Mouse (Mus musculus): ENCODE data around the gene 0610040J01Rik. TPM values are rescaled to one million over a fixed set of nuclear protein-coding genes. Genes with fewer than 3 reads are reported as not detected.

Gene 0610040J01Rik
- polyA plus RNA-seq, 1 experiment: 1.2 TPM

DNA sequence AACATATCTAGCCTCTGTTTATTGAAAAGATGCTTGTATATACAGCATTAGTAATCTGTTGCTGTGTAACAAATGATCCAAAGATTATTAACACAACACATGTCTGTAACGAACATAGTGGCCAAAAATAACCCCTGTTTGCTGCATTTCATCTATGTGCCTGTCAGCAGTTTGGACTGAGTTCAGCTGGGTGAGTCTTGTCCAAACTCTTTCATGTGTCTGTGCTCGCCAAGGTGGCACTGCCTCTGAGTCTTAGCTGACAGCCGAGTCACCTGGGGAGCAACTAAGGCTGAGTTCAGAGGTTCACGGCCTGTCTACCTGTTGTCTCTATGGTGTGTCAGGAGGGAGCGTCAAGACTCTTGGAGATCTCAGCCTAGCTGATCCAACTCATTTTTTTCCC is 5.1 kb downstream of the 0610040J01Rik start:
- Histone ChIP-seq H3K4me3 (replicated peaks) (no peak overlapping the region), H3K36me3 (replicated peaks; ENCODE audit: low read length) (no peaks in the 10 kb centered on the region), H3K4me1 (peaks cover 3% of the 10 kb centered on the region), H3K27me3 (replicated peaks) (peaks cover 20% of the 10 kb centered on the region), H3K9me3 (peaks cover 1% of the 10 kb centered on the region; the same call in 1 of the 2 replicates)
- TF ChIP-seq GATA1 (IDR thresholded peaks at IDR 0.05; ENCODE audit: borderline replicate concordance, low read length) (no peak), FLI1 (IDR thresholded peaks at IDR 0.05; ENCODE audit: low read length) (no peak)

GRCm38 (mm10) chr5:63818975-63819374 is 6.8 kb downstream of the 0610040J01Rik start:
- H3K4me1 ChIP-seq: no peaks in the 10 kb centered on the region
- TF ChIP-seq FLI1 (IDR thresholded peaks at IDR 0.05; ENCODE audit: low read length) (no peak), GATA1 (IDR thresholded peaks at IDR 0.05; ENCODE audit: borderline replicate concordance, low read length) (no peak)
- no peak overlapping the region for H3K4me3 ChIP-seq (replicated peaks)
- no peaks in the 10 kb centered on the region for H3K36me3 ChIP-seq (replicated peaks; ENCODE audit: low read length)
- H3K9me3 ChIP-seq: no peaks in the 10 kb centered on the region
- peaks cover 6% of the 10 kb centered on the region for H3K27me3 ChIP-seq (replicated peaks)

DNA sequence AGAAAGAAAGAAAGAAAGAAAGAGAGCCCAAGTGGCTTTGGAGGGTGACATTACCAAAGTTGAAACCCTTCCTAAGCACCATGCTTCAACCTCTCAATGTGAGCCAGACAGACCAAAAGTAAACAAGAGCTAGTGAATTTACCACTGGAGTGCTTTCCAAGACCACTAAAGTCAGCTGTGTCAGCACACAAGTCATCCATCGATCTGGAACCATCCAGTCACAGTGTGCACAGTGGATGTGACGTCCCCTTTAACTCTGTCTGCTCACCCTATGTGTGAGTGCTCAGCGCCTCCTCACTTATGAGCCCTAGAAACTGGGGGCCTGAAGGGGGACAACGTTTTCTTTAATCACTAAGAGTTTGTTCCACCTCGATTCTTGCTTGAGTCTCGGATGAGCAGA is 7.4 kb downstream of the 0610040J01Rik start:
- Histone ChIP-seq H3K4me3 (replicated peaks) (no peak overlapping the region), H3K36me3 (replicated peaks; ENCODE audit: low read length) (no peaks in the 10 kb centered on the region)
- TF ChIP-seq GATA1 (IDR thresholded peaks at IDR 0.05; ENCODE audit: borderline replicate concordance, low read length) (no peak), FLI1 (IDR thresholded peaks at IDR 0.05; ENCODE audit: low read length) (no peak)

DNA sequence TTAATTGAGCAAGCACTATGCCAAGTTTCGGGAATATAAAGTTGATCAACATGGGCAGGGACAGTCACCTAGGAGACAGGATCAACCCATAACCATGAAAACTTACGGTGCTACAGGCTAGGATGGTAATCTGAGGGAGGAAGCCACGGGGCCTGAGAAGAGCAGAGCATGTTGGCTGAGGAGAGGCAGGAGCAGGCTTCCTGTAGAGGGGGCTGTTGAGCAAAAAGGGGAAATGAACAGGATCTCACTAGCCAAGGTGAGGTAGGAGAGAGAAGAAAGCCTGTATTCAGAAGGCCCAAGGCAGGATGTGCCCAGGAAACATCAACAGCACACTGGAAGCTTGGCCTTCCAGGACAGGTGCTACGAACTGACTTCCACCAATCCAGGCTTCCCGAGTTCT is 9.0 kb downstream of the 0610040J01Rik start:
- Histone ChIP-seq H3K4me3 (replicated peaks) (no peak overlapping the region), H3K36me3 (replicated peaks; ENCODE audit: low read length) (no peaks in the 10 kb centered on the region), H3K9me3 (no peaks in the 10 kb centered on the region), H3K4me1 (no peaks in the 10 kb centered on the region), H3K27me3 (replicated peaks) (peaks cover 3% of the 10 kb centered on the region)
- TF ChIP-seq FLI1 (IDR thresholded peaks at IDR 0.05; ENCODE audit: low read length) (no peak), GATA1 (IDR thresholded peaks at IDR 0.05; ENCODE audit: borderline replicate concordance, low read length) (no peak)

More for the DNA sequence above, 7.4 kb downstream of the 0610040J01Rik start:
- no peaks in the 10 kb centered on the region for H3K4me1 ChIP-seq
- peaks cover 3% of the 10 kb centered on the region for H3K27me3 ChIP-seq (replicated peaks)
- no peaks in the 10 kb centered on the region for H3K9me3 ChIP-seq

GRCm38 (mm10) chr5:63821860-63822259 is 9.7 kb downstream of the 0610040J01Rik start:
- H3K36me3 ChIP-seq (replicated peaks; ENCODE audit: low read length): no peaks in the 10 kb centered on the region
- no peaks in the 10 kb centered on the region; the same call in 1 of the 2 replicates for H3K4me1 ChIP-seq
- H3K27me3 ChIP-seq (replicated peaks): peaks cover 3% of the 10 kb centered on the region
- H3K9me3 ChIP-seq: no peaks in the 10 kb centered on the region
- no peak overlapping the region for H3K4me3 ChIP-seq (replicated peaks)
- TF ChIP-seq FLI1 (IDR thresholded peaks at IDR 0.05; ENCODE audit: low read length) (no peak), GATA1 (IDR thresholded peaks at IDR 0.05; ENCODE audit: borderline replicate concordance, low read length) (no peak)

DNA sequence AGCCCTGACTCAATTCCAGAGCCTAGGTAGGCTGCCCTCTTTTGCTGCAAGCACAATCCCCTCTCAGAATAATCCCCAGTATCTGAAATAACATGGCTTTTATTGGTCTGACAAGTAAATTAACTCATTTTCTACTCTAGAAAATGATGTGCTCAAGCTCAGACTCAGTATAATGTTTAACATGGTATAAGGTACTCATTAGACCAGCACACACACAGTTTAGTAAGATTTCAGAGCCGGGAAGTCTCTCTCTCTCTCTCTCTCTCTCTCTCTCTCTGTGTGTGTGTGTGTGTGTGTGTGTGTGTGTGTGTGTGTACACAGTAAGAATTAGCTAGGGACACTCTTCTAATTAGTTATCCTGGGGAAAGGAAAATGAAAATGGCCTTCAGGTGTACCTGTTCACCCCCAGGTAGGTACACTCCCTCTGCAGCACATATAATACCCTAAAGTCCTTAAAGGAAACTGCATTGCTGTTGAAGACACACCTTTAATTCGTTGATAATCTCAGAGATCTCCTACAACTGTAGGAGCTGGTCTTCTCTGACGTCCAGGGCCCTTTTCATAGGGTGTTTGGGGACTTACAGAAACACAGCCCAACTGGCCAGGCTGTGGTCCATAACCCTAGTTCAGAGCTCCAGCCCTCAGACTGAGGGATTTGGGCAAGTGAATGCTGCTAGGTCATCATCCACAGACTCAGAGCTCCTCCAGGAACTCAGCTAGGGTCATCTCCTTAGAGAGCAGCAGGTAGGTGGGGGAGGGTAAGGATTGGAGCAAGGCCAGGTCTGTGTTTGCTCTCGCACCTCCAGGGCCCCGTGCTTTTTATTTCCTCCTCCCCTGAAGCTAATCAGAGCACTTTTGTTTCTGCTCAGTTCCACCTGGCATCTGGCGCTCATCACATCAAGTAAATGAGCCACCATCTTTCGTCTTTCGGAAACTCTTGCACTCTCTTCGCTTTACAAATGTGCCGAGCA is 11.5 kb downstream of the 0610040J01Rik start:
- Histone ChIP-seq H3K4me1 (no peaks in the 10 kb centered on the region; the same call in 1 of the 2 replicates), H3K27me3 (replicated peaks) (no peaks in the 10 kb centered on the region), H3K4me3 (replicated peaks) (no peak overlapping the region), H3K9me3 (no peaks in the 10 kb centered on the region), H3K36me3 (replicated peaks; ENCODE audit: low read length) (no peaks in the 10 kb centered on the region)
- TF ChIP-seq GATA1 (IDR thresholded peaks at IDR 0.05; ENCODE audit: borderline replicate concordance, low read length): no peak
- TF ChIP-seq FLI1 (IDR thresholded peaks at IDR 0.05; ENCODE audit: low read length): no peak

- no peaks in the 10 kb centered on the region for H3K9me3 ChIP-seq
- no peaks in the 10 kb centered on the region for H3K36me3 ChIP-seq (replicated peaks; ENCODE audit: low read length)
- H3K4me3 ChIP-seq (replicated peaks): no peak overlapping the region
- TF ChIP-seq GATA1 (IDR thresholded peaks at IDR 0.05; ENCODE audit: borderline replicate concordance, low read length) (no peak), FLI1 (IDR thresholded peaks at IDR 0.05; ENCODE audit: low read length) (no peak)
- no peaks in the 10 kb centered on the region for H3K27me3 ChIP-seq (replicated peaks)
- no peaks in the 10 kb centered on the region; the same call in 1 of the 2 replicates for H3K4me1 ChIP-seq
These were observed 12.6 kb downstream of the 0610040J01Rik start for GRCm38 (mm10) chr5:63824599-63825350.

GRCm38 (mm10) chr5:63825881-63826280 is 13.7 kb downstream of the 0610040J01Rik start:
- H3K4me3 ChIP-seq (replicated peaks): no peak overlapping the region
- no peaks in the 10 kb centered on the region for H3K27me3 ChIP-seq (replicated peaks)
- no peaks in the 10 kb centered on the region; the same call in 1 of the 2 replicates for H3K4me1 ChIP-seq
- TF ChIP-seq GATA1 (IDR thresholded peaks at IDR 0.05; ENCODE audit: borderline replicate concordance, low read length): no peak
- no peak for TF ChIP-seq FLI1 (IDR thresholded peaks at IDR 0.05; ENCODE audit: low read length)
- no peaks in the 10 kb centered on the region for H3K9me3 ChIP-seq
- H3K36me3 ChIP-seq (replicated peaks; ENCODE audit: low read length): no peaks in the 10 kb centered on the region

GRCm38 (mm10) chr5:63827006-63827405 is 14.8 kb downstream of the 0610040J01Rik start:
- Histone ChIP-seq H3K4me3 (replicated peaks) (peak overlapping the region; percentile 59), H3K27me3 (replicated peaks) (no peaks in the 10 kb centered on the region), H3K9me3 (no peaks in the 10 kb centered on the region), H3K4me1 (no peaks in the 10 kb centered on the region; the same call in 1 of the 2 replicates), H3K36me3 (replicated peaks; ENCODE audit: low read length) (no peaks in the 10 kb centered on the region)
- TF ChIP-seq GATA1 (IDR thresholded peaks at IDR 0.05; ENCODE audit: borderline replicate concordance, low read length) (no peak), FLI1 (IDR thresholded peaks at IDR 0.05; ENCODE audit: low read length) (no peak)

All from megakaryocyte, embryonic 14.5 days (primary cell).